Mouse (Mus musculus) hindbrain, embryonic 11.5 days (tissue): ENCODE measurements around the gene Lgr5. TPM values are rescaled to one million over a fixed set of nuclear protein-coding genes. Genes with fewer than 3 reads are reported as not detected.

ENCODE experiments used
- ATAC-seq: fragments of 200-750 bp; cut with Nextera tagmentation; 2 replicates; pipeline ENCODE4 v1.8.0; 2017; ENCODE audit warnings: mild to moderate bottlenecking, moderate TSS enrichment, moderate library complexity; ENCODE audit not compliant: low FRiP score
- DNase-seq: peaks from one replicate; pipeline ENCODE4 v3.0.0-alpha.2; 2015; ENCODE audit warnings: low spot score
- H3K27ac ChIP-seq: fragments of 300-500 bp; sonication (generic); 2 replicates; pipeline ENCODE4 v1.5.1; 2014; ENCODE audit warnings: mild to moderate bottlenecking, low read depth, low read length
- H3K27me3 ChIP-seq: fragments of 300-500 bp; sonication (generic); 2 replicates; pipeline ENCODE4 v1.6.1; 2014; ENCODE audit warnings: mild to moderate bottlenecking, low read length, moderate library complexity, mixed read lengths; ENCODE audit not compliant: control insufficient read depth, insufficient read depth
- H3K36me3 ChIP-seq: fragments of 300-500 bp; sonication (generic); 2 replicates; pipeline ENCODE4 v1.6.1; 2014; ENCODE audit warnings: mild to moderate bottlenecking, low read length, moderate library complexity, mixed read lengths; ENCODE audit not compliant: control insufficient read depth, insufficient read depth
- H3K4me1 ChIP-seq: fragments of 300-500 bp; sonication (generic); replicated peaks from 2 replicates; pipeline ENCODE4 v1.6.1; 2014; ENCODE audit warnings: low read length, mixed read lengths; ENCODE audit not compliant: control insufficient read depth, insufficient read depth
- H3K4me2 ChIP-seq: fragments of 300-500 bp; sonication (generic); replicated peaks from 2 replicates; pipeline ENCODE4 v1.6.1; 2014; ENCODE audit warnings: mild to moderate bottlenecking, low read depth, low read length
- H3K4me3 ChIP-seq: fragments of 300-500 bp; sonication (generic); 2 replicates; pipeline ENCODE4 v1.5.1; 2014; ENCODE audit warnings: low read depth, low read length
- H3K9ac ChIP-seq: fragments of 300-500 bp; sonication (generic); 2 replicates; pipeline ENCODE4 v1.6.1; 2014; ENCODE audit warnings: low read depth, low read length
- H3K9me3 ChIP-seq: fragments of 300-500 bp; sonication (generic); 2 replicates; pipeline ENCODE4 v1.6.1; 2016; ENCODE audit warnings: low read length; ENCODE audit not compliant: control insufficient read depth
- WGBS: fragments of 180-500 bp; shearing (Covaris S2); extraction: QIAGEN DNeasy Blood & Tissue Kit; methylation state at CpG from one replicate; pipeline ENCODE4 v1.1.7; 2014; 5-methylcytosine and 5-hydroxymethylcytosine counted together
- polyA plus RNA-seq: library from polyadenylated mRNA; unstranded; fragments of >200 nt; fragmentation: Nextera tagmentation; extraction: Ambion mirVana; gene quantifications from 2 replicates; pipeline ENCODE4 v1.2.1, GENCODE M21; 2014

Gene Lgr5
- polyA plus RNA-seq, 1 experiment from 2014 or later = 6.4 TPM

DNA sequence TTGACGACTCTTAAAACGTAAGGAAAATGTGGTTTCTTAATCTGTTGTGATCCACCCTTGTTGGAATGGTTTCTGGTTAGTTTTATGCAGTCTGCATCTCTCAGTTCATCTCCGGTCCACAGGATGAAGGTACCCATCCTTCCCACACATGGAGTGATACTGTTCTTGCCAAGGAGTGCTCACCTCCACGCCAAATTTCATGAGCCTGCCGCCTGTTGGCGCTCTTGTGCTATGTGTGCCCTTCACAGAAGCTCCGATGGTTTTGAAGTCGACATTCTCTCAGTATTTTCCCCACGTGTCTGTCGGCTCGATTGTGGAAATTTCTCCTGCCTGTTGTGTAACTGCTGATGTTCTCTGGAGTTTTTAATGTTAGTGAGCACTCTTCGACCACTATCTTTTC, 57.8 kb downstream of the Lgr5 start:
- ATAC-seq = no peak
- Histone ChIP-seq H3K36me3 (no peaks in the 10 kb centered on the region), H3K4me1 (no peaks in the 10 kb centered on the region), H3K4me2 (no peak overlapping the region), H3K27ac (no peak overlapping the region), H3K4me3 (no peak overlapping the region), H3K27me3 (no peaks in the 10 kb centered on the region), H3K9me3 (no peaks in the 10 kb centered on the region), H3K9ac (no peak overlapping the region)
- DNase-seq = no peak
- WGBS = 82% methylated on average over 12 of the region's 12 CpGs

DNA sequence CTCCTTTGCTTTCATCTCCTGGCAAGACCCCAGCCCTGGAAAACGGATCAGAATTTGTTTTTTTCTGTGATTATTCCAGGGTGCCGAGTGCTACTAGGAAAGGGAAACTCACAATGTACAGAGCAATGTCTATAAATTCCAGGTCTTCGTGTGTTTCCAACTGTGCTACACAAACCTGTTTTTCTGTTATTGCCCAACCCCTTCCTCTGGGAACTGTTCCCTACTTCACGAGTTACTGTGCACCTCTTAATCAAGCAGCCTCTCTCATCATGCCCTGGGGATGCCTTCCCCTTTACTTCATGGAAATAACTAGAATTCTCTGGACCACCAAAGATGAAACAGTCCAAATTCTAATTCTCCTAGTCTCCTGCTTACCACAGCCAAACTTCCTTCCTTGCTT, 58.7 kb downstream of the Lgr5 start:
- Histone ChIP-seq H3K4me3 (no peak overlapping the region), H3K4me2 (no peak overlapping the region), H3K9ac (no peak overlapping the region), H3K9me3 (no peaks in the 10 kb centered on the region), H3K4me1 (no peaks in the 10 kb centered on the region), H3K27me3 (no peaks in the 10 kb centered on the region), H3K36me3 (no peaks in the 10 kb centered on the region), H3K27ac (no peak overlapping the region)
- DNase-seq (no peak), ATAC-seq (no peak)
- WGBS = 72% methylated on average over 4 of the region's 4 CpGs

DNA sequence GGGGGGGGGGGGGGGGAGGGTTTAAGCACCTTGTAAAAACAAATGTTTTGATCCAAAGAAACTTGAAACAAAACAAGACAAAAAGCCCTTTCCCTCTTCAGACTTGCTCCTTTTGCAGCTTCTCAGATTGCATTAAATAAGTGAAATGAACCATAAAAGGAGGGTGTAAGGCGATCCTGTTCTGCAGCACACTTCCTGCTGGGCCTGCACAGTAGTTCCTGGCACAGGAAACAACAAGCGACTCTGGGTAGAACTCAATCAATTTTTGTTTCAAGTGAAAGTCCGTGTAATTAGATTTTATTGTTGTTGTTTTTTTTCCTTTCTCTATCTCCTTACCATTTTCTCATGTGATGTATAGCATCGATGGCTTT, 66.5 kb downstream of the Lgr5 start:
- H3K9ac ChIP-seq = no peak overlapping the region
- H3K36me3 ChIP-seq = no peaks in the 10 kb centered on the region
- H3K4me3 ChIP-seq = no peak overlapping the region
- no peaks in the 10 kb centered on the region for H3K27me3 ChIP-seq
- H3K9me3 ChIP-seq = no peaks in the 10 kb centered on the region
- ATAC-seq = peak; percentile 71
- H3K4me1 ChIP-seq = no peaks in the 10 kb centered on the region
- no peak overlapping the region for H3K27ac ChIP-seq
- no peak overlapping the region for H3K4me2 ChIP-seq
- 11% methylated on average over 4 of the region's 4 CpGs for WGBS
- peak; percentile 11 for DNase-seq

DNA sequence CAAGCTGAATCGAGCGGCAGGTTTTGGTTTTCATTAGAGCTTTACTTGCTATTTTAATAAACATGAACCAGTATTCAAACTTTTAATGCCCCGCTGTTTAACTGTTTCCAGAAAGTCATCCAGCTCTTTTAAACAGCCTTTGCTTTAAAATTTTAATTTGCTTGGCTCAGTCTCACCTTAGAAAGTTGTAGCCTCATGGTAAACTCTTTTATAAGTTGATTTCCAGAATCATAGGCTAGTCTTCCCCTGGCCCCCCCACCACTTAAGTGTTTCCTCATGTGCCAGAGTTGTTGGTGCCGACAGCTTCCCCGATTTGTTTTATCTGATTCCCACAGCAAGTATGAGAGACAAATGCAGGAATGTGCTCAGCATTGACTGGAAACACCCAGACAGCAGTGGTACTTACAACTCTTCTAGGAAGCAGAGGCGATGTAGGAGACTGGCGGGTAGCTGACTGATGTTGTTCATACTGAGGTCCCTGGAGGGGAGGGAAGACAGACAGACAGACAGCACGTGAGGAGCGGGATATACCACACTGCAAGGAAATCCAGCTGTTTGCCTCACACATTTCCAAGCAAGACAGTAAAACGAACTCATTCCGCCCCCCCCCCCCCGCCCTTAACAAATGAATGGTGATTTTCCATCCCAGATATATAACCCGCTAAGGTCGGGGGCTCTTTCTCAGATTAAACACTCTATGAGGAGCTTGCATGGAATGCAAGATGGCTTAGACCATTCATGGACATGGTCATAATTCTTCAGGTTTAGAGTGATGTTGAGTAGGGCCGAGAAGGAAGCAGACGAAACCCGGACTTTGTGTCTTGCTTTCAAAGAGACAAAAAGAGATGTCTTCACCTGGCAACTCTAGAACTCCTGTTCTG, 67.1 kb downstream of the Lgr5 start:
- DNase-seq (peak; percentile 36), ATAC-seq (peak; percentile 52)
- Histone ChIP-seq H3K9ac (no peak overlapping the region), H3K4me2 (no peak overlapping the region), H3K4me3 (no peak overlapping the region), H3K27ac (no peak overlapping the region), H3K9me3 (no peaks in the 10 kb centered on the region), H3K36me3 (no peaks in the 10 kb centered on the region), H3K27me3 (no peaks in the 10 kb centered on the region), H3K4me1 (no peaks in the 10 kb centered on the region)
- 38% methylated on average over 17 of the region's 17 CpGs for WGBS

DNA sequence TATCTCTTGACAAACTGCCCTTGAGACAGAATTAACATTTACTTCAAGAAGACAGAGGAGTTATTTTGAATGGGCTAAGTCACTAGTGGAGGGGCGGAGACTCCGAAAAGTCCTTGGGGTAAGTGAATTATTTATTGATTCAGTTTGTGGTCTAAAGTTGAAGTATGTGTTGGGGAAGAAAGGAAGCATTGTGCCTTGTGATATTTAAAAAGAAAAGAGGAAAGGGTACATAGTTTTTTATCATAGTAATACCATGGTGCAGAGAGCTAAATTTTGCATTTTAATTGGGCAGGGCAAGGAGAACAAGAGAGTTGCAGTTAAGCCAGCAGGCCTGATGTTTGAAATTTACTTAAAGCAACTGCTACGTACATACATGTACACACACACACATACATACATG, 68.7 kb downstream of the Lgr5 start:
- H3K27me3 ChIP-seq = no peaks in the 10 kb centered on the region

DNA sequence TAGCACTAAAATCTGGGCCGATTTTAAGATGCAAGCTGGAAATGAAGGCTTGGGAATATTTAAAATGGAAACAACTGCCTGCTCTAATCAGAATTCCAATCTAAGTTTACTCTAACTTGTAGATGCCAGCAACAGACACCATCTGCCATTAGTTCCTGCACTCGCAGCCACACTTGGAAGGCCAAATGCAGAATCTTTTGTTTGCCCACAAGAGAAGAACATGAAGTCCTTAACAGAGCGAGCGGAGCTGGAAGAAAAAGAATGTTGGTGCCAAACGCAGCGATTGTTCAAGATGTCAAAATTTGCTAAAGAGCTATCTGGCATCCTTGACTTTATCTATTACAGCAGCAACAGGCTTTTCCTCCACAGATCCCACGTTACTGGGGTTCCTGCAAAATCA, 72.1 kb downstream of the Lgr5 start:
- ATAC-seq (no peak), DNase-seq (no peak)
- Histone ChIP-seq H3K4me1 (no peaks in the 10 kb centered on the region), H3K27ac (no peak overlapping the region), H3K36me3 (no peaks in the 10 kb centered on the region), H3K9me3 (no peaks in the 10 kb centered on the region), H3K4me3 (no peak overlapping the region), H3K9ac (no peak overlapping the region), H3K4me2 (no peak overlapping the region), H3K27me3 (no peaks in the 10 kb centered on the region)
- 91% methylated on average over 7 of the region's 7 CpGs for WGBS

More for the DNA sequence above, 68.7 kb downstream of the Lgr5 start:
- no peak for ATAC-seq
- Histone ChIP-seq H3K9me3 (no peaks in the 10 kb centered on the region), H3K4me2 (no peak overlapping the region), H3K4me3 (no peak overlapping the region), H3K9ac (no peak overlapping the region), H3K4me1 (no peaks in the 10 kb centered on the region), H3K27ac (no peak overlapping the region), H3K36me3 (no peaks in the 10 kb centered on the region)
- 85% methylated on average over 3 of the region's 3 CpGs for WGBS
- DNase-seq = no peak

DNA sequence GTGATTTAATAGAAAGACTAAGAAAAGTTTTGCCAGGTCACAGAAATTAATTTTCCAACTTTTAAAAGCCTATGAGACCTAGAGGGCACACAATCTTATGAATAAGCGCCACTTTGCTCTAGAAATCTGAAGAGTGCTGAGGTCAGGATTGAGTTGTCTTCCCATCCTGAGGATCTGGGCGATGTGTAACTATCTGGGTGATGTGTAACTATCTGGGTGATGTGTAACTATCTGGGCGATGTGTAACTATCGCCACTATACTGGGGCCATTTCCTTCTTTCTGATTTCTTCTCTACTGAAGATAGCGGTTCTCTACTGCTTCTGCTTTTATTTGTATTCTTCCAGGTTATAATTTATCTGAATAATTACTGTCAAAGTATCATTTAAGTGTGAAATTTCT, 76.6 kb downstream of the Lgr5 start:
- no peaks in the 10 kb centered on the region for H3K4me1 ChIP-seq
- 94% methylated on average over 5 of the region's 5 CpGs for WGBS
- H3K27me3 ChIP-seq = no peaks in the 10 kb centered on the region
- ATAC-seq = no peak
- DNase-seq = no peak
- H3K9me3 ChIP-seq = no peaks in the 10 kb centered on the region
- H3K36me3 ChIP-seq = no peaks in the 10 kb centered on the region
- H3K4me3 ChIP-seq = no peak overlapping the region
- H3K4me2 ChIP-seq = no peak overlapping the region
- no peak overlapping the region for H3K27ac ChIP-seq
- H3K9ac ChIP-seq = no peak overlapping the region

DNA sequence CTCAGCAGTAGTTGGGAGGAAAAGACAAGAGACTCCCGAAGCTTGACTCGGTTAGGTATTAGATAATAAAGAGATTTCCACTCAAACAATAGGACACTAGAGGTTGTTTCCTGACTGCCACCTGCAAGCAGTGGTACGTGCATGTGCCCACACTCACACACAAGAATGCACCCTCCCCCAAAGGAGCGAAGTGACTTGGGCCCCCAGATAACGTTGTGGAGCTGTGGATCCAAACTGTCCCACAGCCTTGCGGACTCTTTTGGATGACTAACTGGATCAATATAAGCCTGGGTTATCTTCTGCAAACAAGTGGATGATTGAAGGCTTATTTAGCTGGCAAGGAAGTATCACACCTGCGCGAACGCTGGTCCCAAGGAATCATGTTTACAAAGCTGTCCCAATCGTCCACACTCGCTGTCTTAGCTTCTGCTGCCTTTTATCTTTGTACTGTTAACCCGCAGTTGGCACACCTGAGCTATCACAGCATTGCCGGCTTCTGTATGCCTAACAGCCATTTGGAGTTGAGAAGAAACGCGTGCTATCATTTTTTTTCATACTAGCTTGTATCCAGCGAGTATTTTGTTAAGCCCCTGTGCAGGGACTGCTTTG, 81.8 kb downstream of the Lgr5 start:
- no peaks in the 10 kb centered on the region for H3K9me3 ChIP-seq
- H3K4me2 ChIP-seq = no peak overlapping the region
- no peaks in the 10 kb centered on the region for H3K4me1 ChIP-seq
- H3K9ac ChIP-seq = no peak overlapping the region
- H3K36me3 ChIP-seq = no peaks in the 10 kb centered on the region
- DNase-seq = no peak
- ATAC-seq = no peak
- H3K4me3 ChIP-seq = no peak overlapping the region
- WGBS = 93% methylated on average over 16 of the region's 16 CpGs
- H3K27me3 ChIP-seq = no peaks in the 10 kb centered on the region
- no peak overlapping the region for H3K27ac ChIP-seq

DNA sequence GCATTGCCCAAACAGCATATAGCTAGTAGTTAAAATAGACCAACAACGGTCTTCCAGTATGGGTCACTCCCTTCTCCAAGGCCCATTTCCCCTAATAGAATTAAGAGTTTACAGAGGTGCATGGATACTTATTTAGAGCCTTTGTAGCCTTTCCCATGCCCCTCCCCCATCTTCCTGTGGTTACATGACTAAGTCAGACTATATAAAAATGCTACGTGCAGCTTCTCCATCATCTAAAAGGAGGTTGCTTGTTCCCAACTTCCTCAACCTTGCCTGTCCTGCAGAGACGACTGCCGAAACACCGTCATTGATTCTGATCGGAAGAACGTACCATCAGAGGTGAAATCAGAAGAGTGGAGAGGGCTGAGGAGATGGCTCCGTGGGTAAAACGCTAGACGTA, 82.4 kb downstream of the Lgr5 start:
- Histone ChIP-seq H3K27ac (no peak overlapping the region), H3K4me2 (no peak overlapping the region), H3K4me3 (no peak overlapping the region), H3K9me3 (no peaks in the 10 kb centered on the region), H3K27me3 (no peaks in the 10 kb centered on the region), H3K9ac (no peak overlapping the region), H3K36me3 (no peaks in the 10 kb centered on the region), H3K4me1 (no peaks in the 10 kb centered on the region)
- WGBS = 91% methylated on average over 10 of the region's 10 CpGs
- ATAC-seq = no peak
- no peak for DNase-seq
